Comparison of ENCODE assay signal across 11 mouse cellular contexts in the genomic region with DNA sequence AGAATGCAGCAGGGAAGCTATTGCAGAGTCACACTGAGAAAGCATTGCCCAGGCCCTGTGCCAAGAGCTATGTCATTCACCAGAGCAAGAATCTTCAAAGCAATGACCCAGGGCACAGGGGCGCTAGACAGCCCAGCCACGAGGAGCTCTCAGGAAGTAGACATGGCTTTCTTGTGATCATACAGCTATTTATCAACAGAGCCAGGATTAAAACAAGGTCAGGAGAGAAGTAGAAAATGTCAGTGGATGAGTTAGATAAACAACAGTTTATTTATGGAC. TPM values are rescaled to one million over a fixed set of nuclear protein-coding genes. Genes with fewer than 3 reads are reported as not detected.
DNase-seq lines count a peak whose midpoint lies in the region; ATAC-seq and TF ChIP-seq lines count a peak whose summit lies in the region.
"Had no signal": no experiment of that assay in that cellular context is flagged by ENCODE, and none has a peak within 500 bp of the region (broad histone marks: within the 10 kb centered on the region; RNA-seq: fewer than 3 reads in every experiment).

No protein-coding gene starts in this region.

- intact Hi-C loops in left cerebral cortex, postnatal 36 days (cut with DNase I): no loop called here

- TF ChIP-seq CTCF in C2C12 (IDR thresholded peaks at IDR 0.05; ENCODE audit: control insufficient read depth, insufficient read depth, insufficient read length): no peak

- no peaks in the 10 kb centered on the region for H3K27me3 ChIP-seq in forebrain, embryonic 10.5 days (ENCODE audit: poor library complexity, severe bottlenecking)
- H3K27me3 ChIP-seq in forebrain, embryonic 14.5 days (replicated peaks; ENCODE audit: control insufficient read depth, insufficient read depth, low read length): no peaks in the 10 kb centered on the region
- H3K27me3 ChIP-seq in C2C12 (ENCODE audit: control insufficient read depth, insufficient read depth, insufficient read length) (no peaks in the 10 kb centered on the region), myocyte (ENCODE audit: control insufficient read depth, insufficient read depth, insufficient read length) (no peaks in the 10 kb centered on the region)
- H3K27me3 ChIP-seq in embryonic facial prominence, embryonic 12.5 days: no peaks in the 10 kb centered on the region
- H3K27me3 ChIP-seq: CH12.LX; embryonic facial prominence, embryonic 13.5 days had no signal

- H3K36me3 ChIP-seq in forebrain, embryonic 10.5 days (replicated peaks): no peaks in the 10 kb centered on the region
- H3K36me3 ChIP-seq in forebrain, embryonic 14.5 days (ENCODE audit: control insufficient read depth, insufficient read depth, low read length): no peaks in the 10 kb centered on the region
- H3K36me3 ChIP-seq in C2C12 (ENCODE audit: control insufficient read depth, insufficient read depth) (no peaks in the 10 kb centered on the region), myocyte (ENCODE audit: control insufficient read depth, insufficient read depth) (no peaks in the 10 kb centered on the region)
- no peaks in the 10 kb centered on the region for H3K36me3 ChIP-seq in embryonic facial prominence, embryonic 12.5 days
- H3K36me3 ChIP-seq: embryonic facial prominence, embryonic 13.5 days; liver, embryonic 15.5 days had no signal

- no peak for TF ChIP-seq POLR2A in myocyte (IDR thresholded peaks at IDR 0.05; ENCODE audit: insufficient read length, low read depth)

- H3K79me2 ChIP-seq in C2C12 (ENCODE audit: control insufficient read depth, insufficient read depth) (no peaks in the 10 kb centered on the region), myocyte (ENCODE audit: control insufficient read depth, insufficient read depth) (no peaks in the 10 kb centered on the region)

- no peak overlapping the region for H3K4me2 ChIP-seq in forebrain, embryonic 14.5 days (ENCODE audit: low read length)
- H3K4me2 ChIP-seq in embryonic facial prominence, embryonic 12.5 days (replicated peaks): no peak overlapping the region
- peak overlapping the region; percentile 76 for H3K4me2 ChIP-seq in myocyte (ENCODE audit: low read depth)
- H3K4me2 ChIP-seq: embryonic facial prominence, embryonic 13.5 days; liver, embryonic 15.5 days had no signal

- no peak for ATAC-seq in forebrain, embryonic 14.5 days
- ATAC-seq in embryonic facial prominence, embryonic 12.5 days (ENCODE audit: insufficient number of reproducible peaks, insufficient read depth, low FRiP score, low TSS enrichment): no peak
- no peak for ATAC-seq in frontal cortex, adult (ENCODE audit: low TSS enrichment)

- no peak overlapping the region for H3K4me3 ChIP-seq in forebrain, embryonic 10.5 days
- H3K4me3 ChIP-seq in forebrain, embryonic 14.5 days (ENCODE audit: low read depth, low read length): no peak overlapping the region
- H3K4me3 ChIP-seq in C2C12 (ENCODE audit: insufficient read depth, poor library complexity, severe bottlenecking): no peak overlapping the region
- no peak overlapping the region for H3K4me3 ChIP-seq in embryonic facial prominence, embryonic 12.5 days
- H3K4me3 ChIP-seq in myocyte: no peak overlapping the region
- H3K4me3 ChIP-seq: embryonic facial prominence, embryonic 13.5 days; liver, embryonic 15.5 days had no signal

- H3K79me3 ChIP-seq in C2C12 (ENCODE audit: low read depth): no peaks in the 10 kb centered on the region

- H3K9me3 ChIP-seq in forebrain, embryonic 10.5 days: no peaks in the 10 kb centered on the region
- no peaks in the 10 kb centered on the region for H3K9me3 ChIP-seq in forebrain, embryonic 14.5 days (replicated peaks; ENCODE audit: control insufficient read depth, low read length)
- no peaks in the 10 kb centered on the region for H3K9me3 ChIP-seq in embryonic facial prominence, embryonic 12.5 days
- H3K9me3 ChIP-seq: embryonic facial prominence, embryonic 13.5 days; liver, embryonic 15.5 days had no signal

- 56% methylated on average over 2 of the region's 2 CpGs for WGBS in forebrain, embryonic 10.5 days
- 20% methylated on average over 2 of the region's 2 CpGs for WGBS in forebrain, embryonic 14.5 days
- 23% methylated on average over 2 of the region's 2 CpGs for WGBS in embryonic facial prominence, embryonic 12.5 days

- peak overlapping the region; percentile 74; the same call in 1 of the 2 replicates for H3K27ac ChIP-seq in forebrain, embryonic 10.5 days
- no peak overlapping the region for H3K27ac ChIP-seq in forebrain, embryonic 14.5 days (ENCODE audit: low read depth, low read length)
- 0 out of 2 replicates have a peak overlapping the region, but pooled peaks have one; percentile 36 for H3K27ac ChIP-seq in embryonic facial prominence, embryonic 12.5 days
- H3K27ac ChIP-seq: embryonic facial prominence, embryonic 13.5 days; liver, embryonic 15.5 days had no signal

- H3ac ChIP-seq in C2C12 (ENCODE audit: control insufficient read depth, insufficient read length, low read depth): peak overlapping the region; percentile 22
- H3ac ChIP-seq in myocyte (ENCODE audit: control insufficient read depth, insufficient read length): no peak overlapping the region

- peaks cover 52% of the 10 kb centered on the region for H3K4me1 ChIP-seq in forebrain, embryonic 10.5 days
- peaks cover 26% of the 10 kb centered on the region for H3K4me1 ChIP-seq in forebrain, embryonic 14.5 days (ENCODE audit: control insufficient read depth, insufficient read depth, low read length)
- H3K4me1 ChIP-seq in embryonic facial prominence, embryonic 12.5 days: peaks cover 19% of the 10 kb centered on the region

- no peak overlapping the region for H3K9ac ChIP-seq in forebrain, embryonic 14.5 days (ENCODE audit: low read length)
- H3K9ac ChIP-seq in embryonic facial prominence, embryonic 12.5 days: no peak overlapping the region
- H3K9ac ChIP-seq: embryonic facial prominence, embryonic 13.5 days; liver, embryonic 15.5 days had no signal

- DNase-seq in forebrain, embryonic 10.5 days (ENCODE audit: extremely low spot score, low spot score): no peak
- DNase-seq in forebrain, embryonic 14.5 days (ENCODE audit: low spot score): no peak
- peak; percentile 70 for DNase-seq in kidney, adult 11 months
- no peak for DNase-seq in left cerebral cortex, postnatal 36 days (ENCODE audit: low spot score in 2 of 2)

TF ChIP-seq in C2C12, 6 proteins besides CTCF, POLR2A, EP300 and RAD21:
- no peak for TF ChIP-seq FOSL1 (IDR thresholded peaks at IDR 0.05; ENCODE audit: insufficient read depth, low read length, poor library complexity, severe bottlenecking)
- peak; percentile 76 for TF ChIP-seq MAX (IDR thresholded peaks at IDR 0.05)

TF ChIP-seq in myocyte, 11 proteins besides CTCF, POLR2A, EP300 and RAD21:
- no peak for TF ChIP-seq CEBPB (IDR thresholded peaks at IDR 0.05; ENCODE audit: insufficient read depth, poor library complexity, severe bottlenecking)

RNA-seq across cellular contexts. Expression of gene Lrrc74a, which starts 56.6 kb away (rescaled TPM):
- not detected in 2 replicates for polyA plus RNA-seq in forebrain, embryonic 10.5 days (2016; fragmentation: Nextera tagmentation; extraction: Ambion mirVana)
- polyA plus RNA-seq in forebrain, embryonic 14.5 days (2014; fragmentation: Nextera tagmentation; extraction: Ambion mirVana): not detected in 2 replicates
- polyA plus RNA-seq in C2C12 (2012; fragmentation: generic; extraction: Trizol) (not detected), myocyte (2012; fragmentation: generic; extraction: Trizol) (not detected)
- polyA plus RNA-seq in embryonic facial prominence, embryonic 12.5 days (2016; fragmentation: Nextera tagmentation; extraction: Ambion mirVana): not detected in 2 replicates
- not detected for total RNA-seq in left cerebral cortex, postnatal 36 days (2021)
- total RNA-seq: CH12.LX had no signal
- polyA plus RNA-seq: embryonic facial prominence, embryonic 13.5 days; liver, embryonic 15.5 days had no signal
